Mouse (Mus musculus): ENCODE data around the gene Coq6. TPM values are rescaled to one million over a fixed set of nuclear protein-coding genes. Genes with fewer than 3 reads are reported as not detected.
"Not testable (repeated sequence)": the region's sequence is repeated elsewhere in the genome, so short reads cannot be mapped to it uniquely, and the experiment has no call there.

Coq6 gene
- 94.2 and 95.2 TPM in 2 replicates for polyA plus RNA-seq (2015; fragmentation: Nextera tagmentation; extraction: Ambion mirVana)

DNA sequence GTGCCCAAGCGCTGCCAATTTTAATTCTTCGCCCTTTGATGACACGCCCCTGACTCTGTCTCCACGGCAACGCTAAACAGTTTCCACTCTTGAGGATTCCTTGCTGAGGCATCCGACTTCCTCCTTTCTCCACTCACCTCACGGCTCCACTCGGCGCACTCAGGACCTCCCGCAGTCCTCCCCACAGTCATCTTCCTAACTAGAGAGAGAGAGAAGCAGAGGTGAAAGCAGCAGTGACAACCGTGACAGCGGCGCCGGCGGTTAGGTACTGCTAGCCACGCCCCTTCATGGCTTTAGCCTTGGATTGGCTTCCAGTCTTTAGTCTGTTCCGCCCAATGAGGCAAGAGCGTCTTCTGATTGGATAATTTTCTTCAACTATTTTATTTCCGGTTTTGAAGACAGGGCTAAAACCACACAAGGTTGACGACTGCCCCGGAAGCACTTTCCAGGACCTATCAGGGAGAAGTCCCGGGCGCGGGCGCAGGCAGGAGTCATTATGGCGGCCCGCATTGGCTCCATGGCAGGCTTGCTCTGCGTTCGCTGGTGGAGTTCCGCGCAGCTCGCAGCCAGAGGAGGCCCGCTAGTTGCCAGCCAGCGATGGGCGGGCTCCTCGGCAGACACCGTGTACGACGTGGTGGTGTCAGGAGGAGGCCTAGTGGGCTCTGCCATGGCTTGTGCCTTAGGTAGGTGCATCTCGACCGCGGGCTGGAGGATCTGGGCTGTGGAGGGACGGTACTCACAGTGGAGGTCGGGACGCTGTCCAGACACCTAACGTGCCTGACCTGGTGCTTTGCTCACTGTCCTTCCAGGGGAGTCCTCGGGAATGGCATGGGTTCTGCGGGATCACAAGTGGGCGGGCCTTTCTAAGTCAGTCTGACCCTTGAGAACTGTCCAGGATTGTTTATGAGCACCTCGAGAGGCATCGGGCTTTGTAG is at the start of gene Coq6, which contains the start of gene Fam161b:
TSS of gene Coq6 (plus strand) at position 103 of the 935 bp plus-strand sequence.
TSS of gene Fam161b (minus strand) at position 279 of the 935 bp plus-strand sequence.
- Histone ChIP-seq H3K27me3 (ENCODE audit: control insufficient read depth, insufficient read depth, low read length) (no peaks in the 10 kb centered on the region), H3K9ac (ENCODE audit: low read length) (peak within 1 kb of the TSS; percentile 93), H3K4me3 (ENCODE audit: low read length) (peak within 1 kb of the TSS; percentile 89), H3K36me3 (ENCODE audit: control insufficient read depth, insufficient read depth) (peaks cover 5% of the 10 kb centered on the region; the same call in 1 of the 2 replicates), H3K4me1 (ENCODE audit: control insufficient read depth, insufficient read depth, low read length) (peaks cover 36% of the 10 kb centered on the region), H3K4me2 (ENCODE audit: low read depth, low read length) (peak within 1 kb of the TSS; percentile 89), H3K27ac (ENCODE audit: low read length) (peak within 1 kb of the TSS; percentile 76), H3K9me3 (replicated peaks; ENCODE audit: control insufficient read depth, low read length) (no peaks in the 10 kb centered on the region)
- ATAC-seq (replicated peaks; ENCODE audit: extremely low read depth, insufficient read depth, low FRiP score), result peak; percentile 95
- WGBS, result under 1% methylated on average over 51 of the region's 51 CpGs

DNA sequence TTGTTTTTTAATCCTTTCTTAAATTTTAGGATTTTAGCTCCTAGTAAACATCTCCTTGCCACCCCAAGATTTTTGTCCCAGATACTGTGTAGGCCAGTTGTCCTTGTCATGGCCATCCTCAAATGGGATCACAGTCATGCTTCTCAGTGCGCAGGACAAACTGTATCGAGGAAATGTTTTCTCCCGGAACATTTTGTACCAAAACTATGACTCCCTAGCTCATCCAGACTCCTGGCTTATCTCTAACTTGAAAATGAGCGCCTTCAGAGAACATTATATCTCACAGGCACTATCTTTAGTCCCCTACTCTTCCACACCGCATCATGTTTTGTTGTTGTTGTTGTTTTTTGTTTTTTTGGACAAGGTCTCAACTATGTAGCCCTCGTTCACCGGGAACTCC is 45.5 kb upstream of the Coq6 start:
- Histone ChIP-seq H3K36me3 (ENCODE audit: control insufficient read depth, insufficient read depth) (peaks cover 7% of the 10 kb centered on the region), H3K27ac (ENCODE audit: low read length) (peak overlapping the region; percentile 96), H3K27me3 (ENCODE audit: control insufficient read depth, insufficient read depth, low read length) (no peaks in the 10 kb centered on the region), H3K4me2 (ENCODE audit: low read depth, low read length) (peak overlapping the region; percentile 81), H3K4me3 (ENCODE audit: low read length) (peak overlapping the region; percentile 100), H3K9ac (ENCODE audit: low read length) (peak overlapping the region; percentile 99), H3K9me3 (replicated peaks; ENCODE audit: control insufficient read depth, low read length) (no peaks in the 10 kb centered on the region), H3K4me1 (ENCODE audit: control insufficient read depth, insufficient read depth, low read length) (peaks cover 16% of the 10 kb centered on the region)
- ATAC-seq (replicated peaks; ENCODE audit: extremely low read depth, insufficient read depth, low FRiP score), result no peak
- WGBS, result 25% methylated on average over 7 of the region's 7 CpGs

DNA sequence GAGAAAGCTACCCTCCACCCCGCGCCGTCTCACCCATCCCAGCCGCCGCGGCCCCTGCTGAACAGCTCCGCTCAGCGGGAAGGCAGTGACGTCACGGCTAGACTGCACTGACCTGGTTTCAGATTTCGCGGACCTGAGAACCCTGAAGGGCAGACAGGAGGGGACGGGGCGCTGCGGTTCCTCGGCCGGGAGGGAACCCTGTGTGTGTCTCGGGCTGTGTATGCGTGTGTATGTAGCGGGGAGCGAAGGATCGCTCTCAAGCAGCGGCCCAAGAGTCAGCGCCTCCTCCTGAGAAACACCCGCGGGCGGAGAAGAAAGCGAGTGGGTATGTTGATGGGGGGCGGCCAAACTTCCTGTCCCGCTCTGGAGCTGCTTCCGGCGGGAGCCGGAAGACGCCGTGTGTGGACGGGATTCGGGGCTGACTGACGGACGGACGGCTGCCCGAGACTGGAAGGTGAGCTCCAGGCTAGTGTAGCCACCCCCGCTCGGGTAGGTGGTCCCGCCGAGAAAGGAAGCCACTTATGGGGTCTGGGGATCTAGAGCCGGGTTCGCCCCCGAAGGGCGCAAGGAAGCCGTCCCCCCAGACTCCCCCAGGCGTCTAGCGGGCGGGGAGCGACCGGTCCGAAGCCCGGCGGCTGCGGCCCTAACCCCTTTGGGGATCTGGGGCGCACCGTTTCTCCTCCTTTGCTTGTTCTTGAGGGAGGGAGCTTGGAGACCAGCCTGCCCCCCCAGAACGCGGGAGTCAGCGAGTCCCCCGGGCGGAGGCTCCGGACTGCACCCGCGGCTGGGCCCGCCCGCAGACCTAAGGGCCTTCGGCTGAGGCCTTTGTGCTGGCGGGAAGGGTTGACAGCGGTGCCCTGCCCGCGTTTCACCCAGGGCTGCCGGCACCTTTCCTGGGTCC is 44.5 kb upstream of the Coq6 start, which contains the start of gene Zfp410:
TSS of gene Zfp410 (plus strand) at position 132 of the 901 bp plus-strand sequence.
- peaks cover 7% of the 10 kb centered on the region for H3K36me3 ChIP-seq (ENCODE audit: control insufficient read depth, insufficient read depth)
- WGBS, result under 1% methylated on average over 75 of the region's 77 CpGs
- peak within 1 kb of the TSS; percentile 81 for H3K4me2 ChIP-seq (ENCODE audit: low read depth, low read length)
- H3K4me3 ChIP-seq (ENCODE audit: low read length), result peak within 1 kb of the TSS; percentile 100
- H3K4me1 ChIP-seq (ENCODE audit: control insufficient read depth, insufficient read depth, low read length), result peaks cover 16% of the 10 kb centered on the region
- no peaks in the 10 kb centered on the region for H3K9me3 ChIP-seq (replicated peaks; ENCODE audit: control insufficient read depth, low read length)
- H3K27ac ChIP-seq (ENCODE audit: low read length), result peak within 1 kb of the TSS; percentile 96
- H3K27me3 ChIP-seq (ENCODE audit: control insufficient read depth, insufficient read depth, low read length), result no peaks in the 10 kb centered on the region
- ATAC-seq (replicated peaks; ENCODE audit: extremely low read depth, insufficient read depth, low FRiP score), result peak; percentile 95
- peak within 1 kb of the TSS; percentile 99 for H3K9ac ChIP-seq (ENCODE audit: low read length)

DNA sequence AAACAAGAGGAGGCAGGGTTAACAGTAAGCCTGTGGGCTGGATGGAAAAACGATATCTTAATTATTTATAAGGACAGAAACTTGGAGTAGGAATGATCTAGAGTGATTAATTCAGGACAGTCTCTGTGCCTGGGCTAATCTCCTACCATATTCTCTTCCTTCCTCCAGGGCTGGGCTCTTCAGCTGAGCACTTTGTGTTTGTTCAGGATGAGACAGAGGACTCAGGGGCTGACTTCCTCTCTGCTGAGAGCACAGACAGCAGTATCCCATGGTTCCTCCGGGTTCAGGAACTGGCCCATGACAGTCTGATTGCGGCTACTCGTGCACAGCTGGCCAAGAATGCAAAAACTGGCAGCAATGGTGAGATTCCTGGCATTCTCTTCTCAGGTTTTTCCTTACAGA is 34.3 kb upstream of the Coq6 start:
- Histone ChIP-seq H3K4me3 (ENCODE audit: low read length) (no peak overlapping the region), H3K27ac (ENCODE audit: low read length) (peak overlapping the region; percentile 81), H3K9me3 (replicated peaks; ENCODE audit: control insufficient read depth, low read length) (no peaks in the 10 kb centered on the region), H3K36me3 (ENCODE audit: control insufficient read depth, insufficient read depth) (peaks cover 44% of the 10 kb centered on the region), H3K27me3 (ENCODE audit: control insufficient read depth, insufficient read depth, low read length) (no peaks in the 10 kb centered on the region), H3K4me2 (ENCODE audit: low read depth, low read length) (peak overlapping the region; percentile 26), H3K4me1 (ENCODE audit: control insufficient read depth, insufficient read depth, low read length) (peaks cover 10% of the 10 kb centered on the region), H3K9ac (ENCODE audit: low read length) (peak overlapping the region; percentile 46)
- 30% methylated on average over 4 of the region's 4 CpGs for WGBS
- peak; percentile 87 for ATAC-seq (replicated peaks; ENCODE audit: extremely low read depth, insufficient read depth, low FRiP score)

DNA sequence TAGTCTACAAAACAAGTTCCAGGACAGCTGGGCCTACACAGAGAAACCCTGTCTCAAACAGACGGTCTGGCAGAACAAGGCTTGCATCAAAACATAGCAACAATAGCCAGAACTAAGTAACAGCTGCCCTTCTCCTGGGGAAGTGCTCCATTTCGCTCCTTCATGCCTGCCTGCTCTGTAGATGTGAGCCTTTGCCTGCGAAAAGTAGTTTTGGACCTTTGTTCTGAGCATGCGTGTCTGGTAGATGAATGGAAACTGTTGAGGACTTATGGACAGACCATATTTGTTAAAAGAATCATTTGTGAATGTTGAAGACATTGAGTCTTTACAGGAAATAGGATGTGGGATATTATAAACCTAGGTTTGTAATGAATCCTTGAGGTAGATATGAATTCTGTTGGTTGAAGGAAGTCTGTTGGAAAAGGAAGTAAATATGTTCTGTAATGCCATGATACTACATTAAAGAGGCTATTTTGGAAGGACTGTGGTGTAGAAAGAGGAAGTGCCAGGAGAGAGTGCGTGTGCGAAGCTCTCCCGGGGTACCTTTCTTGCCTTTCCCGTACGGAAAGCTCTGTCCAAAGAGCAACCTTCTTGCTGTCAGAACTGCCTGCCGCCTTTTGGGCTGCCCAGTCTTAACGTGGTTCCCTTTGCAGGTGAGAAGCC is 24.4 kb upstream of the Coq6 start:
- 88% methylated on average over 11 of the region's 11 CpGs for WGBS
- Histone ChIP-seq H3K27ac (ENCODE audit: low read length) (no peak overlapping the region), H3K9ac (ENCODE audit: low read length) (no peak overlapping the region), H3K9me3 (replicated peaks; ENCODE audit: control insufficient read depth, low read length) (no peaks in the 10 kb centered on the region), H3K27me3 (ENCODE audit: control insufficient read depth, insufficient read depth, low read length) (no peaks in the 10 kb centered on the region), H3K36me3 (ENCODE audit: control insufficient read depth, insufficient read depth) (peaks cover 57% of the 10 kb centered on the region), H3K4me1 (ENCODE audit: control insufficient read depth, insufficient read depth, low read length) (no peaks in the 10 kb centered on the region), H3K4me2 (ENCODE audit: low read depth, low read length) (no peak overlapping the region), H3K4me3 (ENCODE audit: low read length) (no peak overlapping the region)
- no peak for ATAC-seq (replicated peaks; ENCODE audit: extremely low read depth, insufficient read depth, low FRiP score)

DNA sequence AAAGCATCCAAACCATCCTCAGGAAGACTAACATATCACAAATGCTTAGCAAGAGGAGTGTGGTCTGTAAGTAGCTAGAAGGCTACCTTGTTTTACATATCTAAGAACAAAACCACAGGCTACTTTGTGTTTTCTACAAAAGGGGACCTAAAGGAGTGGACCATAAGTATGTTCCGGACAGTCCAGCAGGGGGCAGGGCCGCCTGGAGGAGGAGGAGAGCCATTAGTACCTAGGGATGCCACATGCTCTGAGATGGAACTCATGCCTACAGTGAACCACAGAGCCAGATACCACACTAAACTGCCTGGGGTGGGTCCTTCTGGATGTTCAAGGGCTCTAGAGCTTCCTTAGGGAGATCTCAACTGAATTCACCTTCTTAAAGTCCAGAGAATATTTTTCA is 14.3 kb upstream of the Coq6 start:
- Histone ChIP-seq H3K4me2 (ENCODE audit: low read depth, low read length) (no peak overlapping the region), H3K4me1 (ENCODE audit: control insufficient read depth, insufficient read depth, low read length) (no peaks in the 10 kb centered on the region), H3K27me3 (ENCODE audit: control insufficient read depth, insufficient read depth, low read length) (no peaks in the 10 kb centered on the region), H3K9me3 (replicated peaks; ENCODE audit: control insufficient read depth, low read length) (no peaks in the 10 kb centered on the region), H3K27ac (ENCODE audit: low read length) (no peak overlapping the region), H3K9ac (ENCODE audit: low read length) (no peak overlapping the region), H3K4me3 (ENCODE audit: low read length) (no peak overlapping the region), H3K36me3 (ENCODE audit: control insufficient read depth, insufficient read depth) (peaks cover 29% of the 10 kb centered on the region)
- 42% methylated on average over 2 of the region's 2 CpGs for WGBS
- ATAC-seq (replicated peaks; ENCODE audit: extremely low read depth, insufficient read depth, low FRiP score), result no peak

DNA sequence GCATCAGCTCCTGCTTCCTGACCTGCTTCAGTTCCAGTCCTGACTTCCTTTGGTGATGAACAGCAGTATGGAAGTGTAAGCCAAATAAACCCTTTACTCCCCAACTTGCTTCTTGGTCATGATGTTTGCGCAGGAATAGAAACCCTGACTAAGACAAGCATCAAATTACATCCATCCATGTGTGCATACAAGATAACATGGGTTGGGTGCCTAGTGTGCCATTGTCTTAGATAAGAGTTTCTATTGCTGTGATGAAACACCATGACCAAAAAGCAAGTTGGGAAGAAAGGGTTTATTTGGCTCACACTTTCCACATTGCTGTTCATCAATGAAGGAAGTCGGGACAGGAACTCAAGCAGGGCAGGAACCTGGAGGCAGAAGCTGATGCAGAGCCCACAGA is 2.8 kb upstream of the Coq6 start:
- H3K9ac ChIP-seq (ENCODE audit: low read length); H3K27me3 ChIP-seq (ENCODE audit: control insufficient read depth, insufficient read depth, low read length); H3K27ac ChIP-seq (ENCODE audit: low read length); H3K4me3 ChIP-seq (ENCODE audit: low read length); H3K4me2 ChIP-seq (ENCODE audit: low read depth, low read length); ATAC-seq (replicated peaks; ENCODE audit: extremely low read depth, insufficient read depth, low FRiP score); H3K9me3 ChIP-seq (replicated peaks; ENCODE audit: control insufficient read depth, low read length): not testable (repeated sequence)
- H3K36me3 ChIP-seq (ENCODE audit: control insufficient read depth, insufficient read depth), result peaks cover 11% of the 10 kb centered on the region; the same call in 1 of the 2 replicates
- H3K4me1 ChIP-seq (ENCODE audit: control insufficient read depth, insufficient read depth, low read length), result peaks cover 28% of the 10 kb centered on the region
- WGBS, result 87% methylated on average over 2 of the region's 2 CpGs

DNA sequence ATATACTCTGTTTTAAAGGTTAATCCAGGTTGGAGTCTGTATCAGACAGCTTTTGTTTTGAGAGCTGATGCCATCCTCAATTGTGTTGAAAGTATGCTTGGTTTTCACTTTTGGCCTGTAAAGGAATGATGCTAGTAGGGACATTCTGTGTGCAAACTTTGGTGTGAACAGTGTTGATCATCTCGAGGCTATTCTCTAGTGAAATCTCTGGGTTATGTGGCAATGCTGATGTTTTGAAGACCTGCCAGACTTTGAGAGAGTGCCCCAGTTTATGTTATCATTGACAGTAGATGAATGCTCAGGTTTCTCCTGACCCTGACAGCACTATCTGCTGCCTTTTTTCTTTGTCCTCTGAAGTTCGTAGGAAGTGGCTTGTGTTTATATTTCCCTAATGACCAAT is 1.4 kb downstream of the Coq6 start:
- no peak overlapping the region for H3K27ac ChIP-seq (ENCODE audit: low read length)
- WGBS, result 35% methylated on average over 2 of the region's 2 CpGs
- no peak for ATAC-seq (replicated peaks; ENCODE audit: extremely low read depth, insufficient read depth, low FRiP score)

More for the DNA sequence above, 1.4 kb downstream of the Coq6 start:
- Histone ChIP-seq H3K4me2 (ENCODE audit: low read depth, low read length) (peak overlapping the region; percentile 89), H3K27me3 (ENCODE audit: control insufficient read depth, insufficient read depth, low read length) (no peaks in the 10 kb centered on the region), H3K9ac (ENCODE audit: low read length) (peak overlapping the region; percentile 17; the same call in 1 of the 2 replicates), H3K4me1 (ENCODE audit: control insufficient read depth, insufficient read depth, low read length) (peaks cover 36% of the 10 kb centered on the region), H3K36me3 (ENCODE audit: control insufficient read depth, insufficient read depth) (0 out of 2 replicates have a peak, but pooled peaks cover 2% of the 10 kb centered on the region), H3K9me3 (replicated peaks; ENCODE audit: control insufficient read depth, low read length) (no peaks in the 10 kb centered on the region), H3K4me3 (ENCODE audit: low read length) (peak overlapping the region; percentile 89)
